Mouse (Mus musculus): ENCODE data around the gene Olfr314.
"Not testable (repeated sequence)": the region's sequence is repeated elsewhere in the genome, so short reads cannot be mapped to it uniquely, and the experiment has no call there.

Olfr314 gene

GRCm38 (mm10) chr11:58782480-58783089 lies at the start of gene Olfr314:
Gene Olfr314 (plus strand): TSS chr11:58782952.
- DNase-seq (ENCODE audit: low spot score in 2 of 2) = no peak

GRCm38 (mm10) chr11:58733372-58733771 lies 49.4 kb upstream of the Olfr314 start:
- DNase-seq (ENCODE audit: low spot score in 2 of 2) = peak; percentile 20 to 40

GRCm38 (mm10) chr11:58738792-58739262 lies 43.9 kb upstream of the Olfr314 start, which contains the start of gene Olfr317:
Gene Olfr317 (minus strand): TSS chr11:58739212.
- no peak for DNase-seq (ENCODE audit: low spot score in 2 of 2)

- peak; percentile 50 to 62 for DNase-seq (ENCODE audit: low spot score in 2 of 2)
These were observed 31.7 kb upstream of the Olfr314 start for GRCm38 (mm10) chr11:58751096-58751495.

GRCm38 (mm10) chr11:58752434-58752833 lies 30.3 kb upstream of the Olfr314 start, which contains the start of gene Olfr316:
Gene Olfr316 (plus strand): TSS chr11:58752734.
- DNase-seq (ENCODE audit: low spot score in 2 of 2) = no peak

GRCm38 (mm10) chr11:58772888-58773287 lies 9.9 kb upstream of the Olfr314 start, which contains the start of gene Olfr315:
Gene Olfr315 (plus strand): TSS chr11:58773188.
- DNase-seq (ENCODE audit: low spot score in 2 of 2) = no peak

- DNase-seq (ENCODE audit: low spot score in 2 of 2) = no peak
These were observed 1.4 kb downstream of the Olfr314 start for GRCm38 (mm10) chr11:58784182-58784581.

- no peak for DNase-seq (ENCODE audit: low spot score in 2 of 2)
These were observed 4.9 kb downstream of the Olfr314 start for GRCm38 (mm10) chr11:58787651-58788050.

- DNase-seq (ENCODE audit: low spot score in 2 of 2) = no peak
These were observed 5.6 kb downstream of the Olfr314 start for GRCm38 (mm10) chr11:58788346-58788745.

- no peak for DNase-seq (ENCODE audit: low spot score in 2 of 2)
These were observed 6.8 kb downstream of the Olfr314 start for GRCm38 (mm10) chr11:58789532-58789931.

- no peak for DNase-seq (ENCODE audit: low spot score in 2 of 2)
These were observed 7.3 kb downstream of the Olfr314 start for GRCm38 (mm10) chr11:58790053-58790452.

GRCm38 (mm10) chr11:58790646-58791045 lies 7.9 kb downstream of the Olfr314 start:
- DNase-seq (ENCODE audit: low spot score in 2 of 2) = no peak

GRCm38 (mm10) chr11:58795856-58796255 lies 13.1 kb downstream of the Olfr314 start:
- DNase-seq (ENCODE audit: low spot score in 2 of 2) = no peak

- peak; percentile 76 to 77 for DNase-seq (ENCODE audit: low spot score in 2 of 2)
These were observed 14.1 kb downstream of the Olfr314 start for GRCm38 (mm10) chr11:58796850-58797249.

GRCm38 (mm10) chr11:58799747-58800146 lies 17.0 kb downstream of the Olfr314 start:
- DNase-seq (ENCODE audit: low spot score in 2 of 2) = peak in 1 of 2 experiments; percentile 41

GRCm38 (mm10) chr11:58801558-58802228 lies 18.9 kb downstream of the Olfr314 start, which contains the start of gene Fam183b:
Gene Fam183b (minus strand): TSS chr11:58801960.
- DNase-seq (ENCODE audit: low spot score in 2 of 2) = no peak

GRCm38 (mm10) chr11:58803871-58804270 lies 21.1 kb downstream of the Olfr314 start:
- no peak for DNase-seq (ENCODE audit: low spot score in 2 of 2)

- no peak for DNase-seq (ENCODE audit: low spot score in 2 of 2)
These were observed 21.6 kb downstream of the Olfr314 start for GRCm38 (mm10) chr11:58804393-58804792.

- no peak for DNase-seq (ENCODE audit: low spot score in 2 of 2)
These were observed 29.2 kb downstream of the Olfr314 start for GRCm38 (mm10) chr11:58812001-58812400.

GRCm38 (mm10) chr11:58814700-58815099 lies 31.9 kb downstream of the Olfr314 start, which contains the start of gene Olfr313:
Gene Olfr313 (plus strand): TSS chr11:58815000.
- not testable (repeated sequence) for DNase-seq (ENCODE audit: low spot score in 2 of 2)

- no peak for DNase-seq (ENCODE audit: low spot score in 2 of 2)
These were observed 32.9 kb downstream of the Olfr314 start for GRCm38 (mm10) chr11:58815676-58816075.

GRCm38 (mm10) chr11:58828937-58829336 lies 46.2 kb downstream of the Olfr314 start, which contains the start of gene Olfr312:
Gene Olfr312 (plus strand): TSS chr11:58829237.
- not testable (repeated sequence) for DNase-seq (ENCODE audit: low spot score in 2 of 2)

GRCm38 (mm10) chr11:58829764-58830163 lies 47.0 kb downstream of the Olfr314 start:
- no peak for DNase-seq (ENCODE audit: low spot score in 2 of 2)
